Mouse (Mus musculus): ENCODE measurements at regions not wholly inside any gene's neighbourhood (a gene's known extent, or its start where the extent isn't known, plus 50 kb on each side); places are given as distances from the start of the nearest gene placed in this dataset.

- TF ChIP-seq CTCF (IDR thresholded peaks at IDR 0.05) (no peak), EP300 (IDR thresholded peaks at IDR 0.05; ENCODE audit: insufficient read depth, low read depth, low read length) (no peak), POLR2A (IDR thresholded peaks at IDR 0.05; ENCODE audit: insufficient read depth, low read depth, low read length) (no peak)
Measured at GRCm38 (mm10) chr1:194527342-194528165, 90.5 kb upstream of the Plxna2 start.
